Mouse (Mus musculus): Measurements from ENCODE around the gene Ivns1abp. TPM values are rescaled to one million over a fixed set of nuclear protein-coding genes. Genes with fewer than 3 reads are reported as not detected.

Gene Ivns1abp
- polyA plus RNA-seq, 1 experiment from 2014 or later: 141 TPM

DNA sequence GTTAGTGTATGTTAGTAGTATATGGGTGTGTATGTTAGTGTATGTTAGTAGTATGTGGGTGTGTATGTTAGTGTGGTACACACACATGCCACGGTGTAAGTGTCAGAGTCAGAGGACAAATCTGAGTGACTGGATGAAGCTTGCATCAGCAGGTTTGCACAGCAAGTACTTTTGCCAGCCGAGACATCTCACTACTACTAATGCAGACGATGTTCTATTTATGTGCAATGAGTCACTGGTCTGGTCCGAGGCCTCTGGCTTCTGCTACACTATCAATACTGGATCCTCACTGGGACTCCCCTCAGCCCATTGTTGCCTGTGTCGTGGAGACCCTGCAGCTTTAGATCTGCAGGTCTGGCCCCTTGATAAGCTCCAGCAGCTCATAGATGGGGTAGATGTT lies 27.3 kb downstream of the Ivns1abp start:
- ATAC-seq: no peak
- Histone ChIP-seq H3K4me1 (no peaks in the 10 kb centered on the region), H3K4me3 (no peak overlapping the region), H3K9me3 (replicated peaks) (no peaks in the 10 kb centered on the region), H3K4me2 (no peak overlapping the region), H3K27ac (no peak overlapping the region), H3K27me3 (replicated peaks) (no peaks in the 10 kb centered on the region), H3K9ac (no peak overlapping the region), H3K36me3 (peaks cover 54% of the 10 kb centered on the region)
- WGBS (ENCODE audit: insufficient replicate concordance): 73% methylated on average over 5 of the region's 5 CpGs

GRCm38 (mm10) chr1:151372823-151373222 lies 28.5 kb downstream of the Ivns1abp start:
- 80% methylated on average over 1 of the region's 1 CpGs for WGBS (ENCODE audit: insufficient replicate concordance)
- Histone ChIP-seq H3K27ac (no peak overlapping the region), H3K4me2 (no peak overlapping the region), H3K9ac (no peak overlapping the region), H3K36me3 (peaks cover 49% of the 10 kb centered on the region), H3K27me3 (replicated peaks) (no peaks in the 10 kb centered on the region), H3K4me1 (no peaks in the 10 kb centered on the region), H3K4me3 (no peak overlapping the region), H3K9me3 (replicated peaks) (no peaks in the 10 kb centered on the region)
- ATAC-seq: no peak

GRCm38 (mm10) chr1:151377353-151377752 lies 33.1 kb downstream of the Ivns1abp start:
- H3K27me3 ChIP-seq (replicated peaks): no peaks in the 10 kb centered on the region

GRCm38 (mm10) chr1:151390029-151390428 lies 45.8 kb downstream of the Ivns1abp start:
- Histone ChIP-seq H3K4me1 (no peaks in the 10 kb centered on the region), H3K27ac (no peak overlapping the region), H3K9me3 (replicated peaks) (no peaks in the 10 kb centered on the region), H3K4me3 (no peak overlapping the region), H3K27me3 (replicated peaks) (no peaks in the 10 kb centered on the region), H3K9ac (no peak overlapping the region), H3K36me3 (peaks cover 33% of the 10 kb centered on the region), H3K4me2 (no peak overlapping the region)
- ATAC-seq: no peak
- WGBS (ENCODE audit: insufficient replicate concordance): 90% methylated on average over 1 of the region's 1 CpGs

More at GRCm38 (mm10) chr1:151377353-151377752, 33.1 kb downstream of the Ivns1abp start:
- no peak for ATAC-seq
- Histone ChIP-seq H3K4me2 (no peak overlapping the region), H3K27ac (no peak overlapping the region), H3K36me3 (peaks cover 34% of the 10 kb centered on the region), H3K4me3 (no peak overlapping the region), H3K9me3 (replicated peaks) (no peaks in the 10 kb centered on the region), H3K9ac (no peak overlapping the region), H3K4me1 (no peaks in the 10 kb centered on the region)
- 87% methylated on average over 3 of the region's 3 CpGs for WGBS (ENCODE audit: insufficient replicate concordance)

DNA sequence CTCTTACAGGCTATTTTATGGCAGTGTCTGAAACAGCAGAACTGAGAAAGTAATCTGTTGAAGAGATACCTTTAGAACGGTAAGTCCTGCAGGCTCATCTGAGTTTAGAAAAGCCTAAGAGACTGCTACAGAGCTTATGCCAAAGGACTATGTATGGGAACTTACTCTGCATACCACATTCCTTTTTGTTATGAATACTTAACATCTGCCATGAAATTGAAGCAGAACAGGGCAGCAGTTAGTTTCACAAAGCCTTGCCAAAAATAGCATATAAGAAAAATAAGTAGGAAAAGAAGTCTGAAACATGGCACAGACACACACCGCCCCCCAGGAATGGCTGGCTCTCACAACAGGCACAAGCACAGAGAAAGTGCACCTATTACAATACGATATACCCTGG lies 65.5 kb downstream of the Ivns1abp start:
- Histone ChIP-seq H3K4me2 (no peak overlapping the region), H3K4me3 (no peak overlapping the region), H3K27ac (no peak overlapping the region), H3K36me3 (peaks cover 49% of the 10 kb centered on the region), H3K9ac (no peak overlapping the region), H3K9me3 (replicated peaks) (no peaks in the 10 kb centered on the region), H3K27me3 (replicated peaks) (no peaks in the 10 kb centered on the region), H3K4me1 (no peaks in the 10 kb centered on the region)
- ATAC-seq: no peak
- 84% methylated on average over 3 of the region's 3 CpGs for WGBS (ENCODE audit: insufficient replicate concordance)

Other genes with a start within 250 kb of the Ivns1abp start
- gene Gm47985, start 161.9 kb upstream of the Ivns1abp start, polyA plus RNA-seq (2016; fragmentation: Nextera tagmentation; extraction: Ambion mirVana): 3.7 and 4.1 TPM in 2 replicates
- 1.2 and 1.7 TPM in 2 replicates for gene Gm8947, start 152.1 kb upstream of the Ivns1abp start, polyA plus RNA-seq (2016; fragmentation: Nextera tagmentation; extraction: Ambion mirVana)
- 0.85 and 1.1 TPM in 2 replicates for gene Gm47995, start 146.0 kb upstream of the Ivns1abp start, polyA plus RNA-seq (2016; fragmentation: Nextera tagmentation; extraction: Ambion mirVana)
- gene 3110040M04Rik, start 140.4 kb upstream of the Ivns1abp start, polyA plus RNA-seq (2016; fragmentation: Nextera tagmentation; extraction: Ambion mirVana): 1.3 and 1.6 TPM in 2 replicates
- gene Gm47996, start 134.3 kb upstream of the Ivns1abp start, polyA plus RNA-seq (2016; fragmentation: Nextera tagmentation; extraction: Ambion mirVana): 0.35 and 0.83 TPM in 2 replicates
- 21.3 and 23.5 TPM in 2 replicates for gene Swt1, start 84.0 kb downstream of the Ivns1abp start, polyA plus RNA-seq (2016; fragmentation: Nextera tagmentation; extraction: Ambion mirVana)
- gene Trmt1l, start 84.1 kb downstream of the Ivns1abp start, polyA plus RNA-seq (2016; fragmentation: Nextera tagmentation; extraction: Ambion mirVana): 29.7 and 31.6 TPM in 2 replicates
- gene Rnf2, start 156.5 kb downstream of the Ivns1abp start, polyA plus RNA-seq (2016; fragmentation: Nextera tagmentation; extraction: Ambion mirVana): 35.2 and 35.4 TPM in 2 replicates
- 1.9 and 2.2 TPM in 2 replicates for gene Fam129a, start 226.7 kb downstream of the Ivns1abp start, polyA plus RNA-seq (2016; fragmentation: Nextera tagmentation; extraction: Ambion mirVana)